Mouse (Mus musculus) myocyte (in vitro differentiated cells): ENCODE results near the gene Rab27a. TPM values are rescaled to one million over a fixed set of nuclear protein-coding genes. Genes with fewer than 3 reads are reported as not detected.

ENCODE experiments used
- H3K27me3 ChIP-seq: one replicate; pipeline ENCODE4 v1.6.1; 2011; ENCODE audit not compliant: control insufficient read depth, insufficient read depth, insufficient read length
- H3K36me3 ChIP-seq: one replicate; pipeline ENCODE4 v1.6.1; 2011; ENCODE audit not compliant: control insufficient read depth, insufficient read depth
- H3K4me2 ChIP-seq: one replicate; pipeline ENCODE4 v1.6.1; 2011; ENCODE audit warnings: low read depth, control low read depth
- H3K4me3 ChIP-seq: one replicate; pipeline ENCODE4 v1.5.1; 2011; ENCODE audit warnings: mild to moderate bottlenecking, control low read depth, moderate library complexity
- H3K79me2 ChIP-seq: one replicate; pipeline ENCODE4 v1.6.1; 2011; ENCODE audit not compliant: control insufficient read depth, insufficient read depth
- H3ac ChIP-seq: one replicate; pipeline ENCODE4 v1.6.1; 2011; ENCODE audit not compliant: control insufficient read depth, insufficient read length
- CEBPB ChIP-seq: IDR thresholded peaks from 2 replicates; pipeline ENCODE4 v1.6.1; 2011; ENCODE audit warnings: mild to moderate bottlenecking, moderate library complexity; ENCODE audit not compliant: poor library complexity, insufficient read depth, severe bottlenecking
- E2F4 ChIP-seq: IDR thresholded peaks from one replicate; pipeline ENCODE4 v1.6.1; 2011; ENCODE audit warnings: mild to moderate bottlenecking, control low read depth, moderate library complexity; ENCODE audit not compliant: insufficient read depth
- MAX ChIP-seq: IDR thresholded peaks from one replicate; pipeline ENCODE4 v1.6.1; 2011; ENCODE audit warnings: low read depth, mild to moderate bottlenecking, control low read depth
- MYOD1 ChIP-seq, 3 experiments: IDR thresholded peaks; one replicate each; pipeline ENCODE4 v1.6.1; 2011; ENCODE audit warnings: control low read depth in 2 of 3, low read depth in 2 of 3, mild to moderate bottlenecking in 2 of 3, moderate library complexity in 1 of 3; ENCODE audit not compliant: insufficient read length in 2 of 3, control insufficient read depth in 1 of 3
- MYOG ChIP-seq, 3 experiments: IDR thresholded peaks; one replicate each; pipeline ENCODE4 v1.6.1; 2011; ENCODE audit warnings: control low read depth in 2 of 3, low read depth in 2 of 3, mild to moderate bottlenecking in 2 of 3; ENCODE audit not compliant: insufficient read length in 2 of 3, control insufficient read depth in 1 of 3, insufficient read depth in 1 of 3
- POLR2A ChIP-seq: IDR thresholded peaks from one replicate; pipeline ENCODE4 v1.6.1; 2011; ENCODE audit warnings: low read depth, mild to moderate bottlenecking, control low read depth, moderate library complexity; ENCODE audit not compliant: insufficient read length
- POLR2AphosphoS2 ChIP-seq: IDR thresholded peaks from one replicate; pipeline ENCODE4 v1.6.1; 2011; ENCODE audit warnings: low read depth, control low read depth; ENCODE audit not compliant: insufficient read length
- REST ChIP-seq: IDR thresholded peaks from one replicate; pipeline ENCODE4 v1.6.1; 2011; ENCODE audit warnings: mild to moderate bottlenecking, control low read depth, moderate library complexity; ENCODE audit not compliant: insufficient read depth, insufficient read length
- SRF ChIP-seq: IDR thresholded peaks from one replicate; pipeline ENCODE4 v1.6.1; 2011; ENCODE audit warnings: low read depth; ENCODE audit not compliant: control insufficient read depth, insufficient read length
- TCF12 ChIP-seq: IDR thresholded peaks from one replicate; pipeline ENCODE4 v1.6.1; 2011; ENCODE audit warnings: mild to moderate bottlenecking, control low read depth; ENCODE audit not compliant: poor library complexity, insufficient read depth, severe bottlenecking
- TCF3 ChIP-seq: IDR thresholded peaks from one replicate; pipeline ENCODE4 v1.6.1; 2011; ENCODE audit warnings: low read depth, control low read depth; ENCODE audit not compliant: insufficient read length
- USF1 ChIP-seq: IDR thresholded peaks from one replicate; pipeline ENCODE4 v1.6.1; 2011; ENCODE audit warnings: low read depth, mild to moderate bottlenecking, control low read depth, moderate library complexity
- polyA plus RNA-seq: library from polyadenylated mRNA; unstranded; fragments of >200 nt; fragmentation: generic; extraction: Trizol; gene quantifications from one replicate; pipeline ENCODE4 v1.2.1, GENCODE M21; 2012; ENCODE audit warnings: missing spikeins

Gene Rab27a
- polyA plus RNA-seq, 1 experiment = 0.10 TPM

- no peak for TF ChIP-seq CEBPB
- no peak for TF ChIP-seq TCF12
- no peak for TF ChIP-seq MAX
- TF ChIP-seq SRF = no peak
- no peak for TF ChIP-seq REST
- TF ChIP-seq USF1 = no peak
- no peak for TF ChIP-seq MYOD1 (IDR thresholded peaks at IDR 0.05; ENCODE audit: control insufficient read depth in 1 of 3, insufficient read length in 2 of 3, low read depth in 2 of 3)
- TF ChIP-seq MYOG (IDR thresholded peaks at IDR 0.05; ENCODE audit: control insufficient read depth in 1 of 3, insufficient read depth in 1 of 3, insufficient read length in 2 of 3, low read depth in 2 of 3) = no peak
- no peak for TF ChIP-seq TCF3
- no peak for TF ChIP-seq POLR2AphosphoS2
- TF ChIP-seq POLR2A = no peak
- no peak for TF ChIP-seq E2F4
- no peak overlapping the region for H3ac ChIP-seq
- no peak overlapping the region for H3K4me3 ChIP-seq
- no peak overlapping the region for H3K4me2 ChIP-seq
- no peaks in the 10 kb centered on the region for H3K79me2 ChIP-seq
- peaks cover 14% of the 10 kb centered on the region for H3K27me3 ChIP-seq
- H3K36me3 ChIP-seq = no peaks in the 10 kb centered on the region
Measured at GRCm38 (mm10) chr9:73087581-73087980, 42.9 kb downstream of the Rab27a start.

DNA sequence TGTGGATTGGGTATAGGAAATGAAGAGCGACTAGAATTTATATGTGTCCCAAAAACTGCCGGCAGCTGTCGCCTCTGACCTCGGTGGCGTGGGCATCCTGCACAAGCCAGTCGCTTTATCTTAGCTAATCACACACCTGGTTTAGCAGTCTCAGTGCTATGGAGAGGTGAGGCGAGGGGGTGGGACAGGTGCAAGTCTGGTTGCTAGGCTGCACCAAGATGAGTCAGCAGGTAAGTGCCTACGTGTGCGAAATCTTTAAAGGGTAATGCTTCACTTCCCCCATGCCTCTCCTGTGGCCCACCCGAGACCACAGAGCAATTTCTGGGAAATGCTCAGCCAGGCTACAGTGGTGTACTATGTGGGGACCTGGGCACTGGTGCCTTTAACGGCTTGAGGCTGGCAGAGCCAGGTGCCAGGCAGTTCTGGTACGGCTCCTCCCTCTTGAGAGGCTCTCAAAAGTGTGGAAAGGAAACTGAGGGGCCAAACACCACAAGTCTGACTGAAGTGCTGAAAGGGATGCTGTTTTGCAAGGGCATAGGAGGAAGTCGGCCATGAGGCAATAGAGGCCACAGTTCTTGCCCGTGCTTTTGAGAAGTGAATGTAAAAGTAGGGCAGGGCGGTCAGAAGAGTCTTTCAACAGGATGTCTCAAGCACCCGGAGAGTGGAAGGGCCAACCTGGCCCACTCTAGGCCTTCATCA lies 44.7 kb downstream of the Rab27a start:
- H3ac ChIP-seq = no peak overlapping the region
- no peaks in the 10 kb centered on the region for H3K79me2 ChIP-seq
- H3K4me2 ChIP-seq = no peak overlapping the region
- no peaks in the 10 kb centered on the region for H3K36me3 ChIP-seq
- H3K27me3 ChIP-seq = peaks cover 22% of the 10 kb centered on the region
- no peak overlapping the region for H3K4me3 ChIP-seq
- TF ChIP-seq POLR2AphosphoS2 = no peak
- TF ChIP-seq USF1 = no peak
- no peak for TF ChIP-seq REST
- no peak for TF ChIP-seq SRF
- no peak for TF ChIP-seq E2F4
- no peak for TF ChIP-seq MYOD1 (IDR thresholded peaks at IDR 0.05; ENCODE audit: control insufficient read depth in 1 of 3, insufficient read length in 2 of 3, low read depth in 2 of 3)
- TF ChIP-seq MYOG (IDR thresholded peaks at IDR 0.05; ENCODE audit: control insufficient read depth in 1 of 3, insufficient read depth in 1 of 3, insufficient read length in 2 of 3, low read depth in 2 of 3) = no peak
- TF ChIP-seq TCF3 = no peak
- TF ChIP-seq MAX = no peak
- TF ChIP-seq CEBPB = no peak
- TF ChIP-seq TCF12 = no peak
- TF ChIP-seq POLR2A = no peak

DNA sequence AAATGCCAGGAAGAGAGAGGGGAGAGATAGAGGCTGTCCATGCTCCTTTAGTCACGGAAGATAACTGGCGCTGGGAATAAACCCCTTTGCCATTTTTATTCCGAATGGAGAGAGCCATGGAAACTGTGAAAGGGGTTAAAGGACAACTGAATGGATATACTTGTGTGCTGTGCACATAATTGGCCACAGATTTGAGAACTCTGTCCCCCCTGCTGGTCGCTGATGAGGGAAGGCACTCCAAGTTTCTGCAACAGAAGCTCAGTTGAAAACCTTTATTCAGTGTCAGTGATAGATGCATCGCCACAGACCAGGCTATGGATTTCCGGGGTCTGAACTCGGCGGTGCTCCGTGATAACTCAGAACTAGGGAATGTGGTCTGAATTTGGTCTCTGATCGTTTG lies 45.5 kb downstream of the Rab27a start:
- H3K4me2 ChIP-seq = no peak overlapping the region
- no peak overlapping the region for H3ac ChIP-seq
- peaks cover 29% of the 10 kb centered on the region for H3K27me3 ChIP-seq
- TF ChIP-seq REST (no peak), POLR2AphosphoS2 (no peak), TCF12 (no peak), MAX (no peak), SRF (no peak), MYOD1 (IDR thresholded peaks at IDR 0.05; ENCODE audit: control insufficient read depth in 1 of 3, insufficient read length in 2 of 3, low read depth in 2 of 3) (no peak), MYOG (IDR thresholded peaks at IDR 0.05; ENCODE audit: control insufficient read depth in 1 of 3, insufficient read depth in 1 of 3, insufficient read length in 2 of 3, low read depth in 2 of 3) (no peak), E2F4 (no peak), POLR2A (no peak), USF1 (no peak)
- H3K79me2 ChIP-seq = no peaks in the 10 kb centered on the region
- H3K4me3 ChIP-seq = no peak overlapping the region
- no peaks in the 10 kb centered on the region for H3K36me3 ChIP-seq

DNA sequence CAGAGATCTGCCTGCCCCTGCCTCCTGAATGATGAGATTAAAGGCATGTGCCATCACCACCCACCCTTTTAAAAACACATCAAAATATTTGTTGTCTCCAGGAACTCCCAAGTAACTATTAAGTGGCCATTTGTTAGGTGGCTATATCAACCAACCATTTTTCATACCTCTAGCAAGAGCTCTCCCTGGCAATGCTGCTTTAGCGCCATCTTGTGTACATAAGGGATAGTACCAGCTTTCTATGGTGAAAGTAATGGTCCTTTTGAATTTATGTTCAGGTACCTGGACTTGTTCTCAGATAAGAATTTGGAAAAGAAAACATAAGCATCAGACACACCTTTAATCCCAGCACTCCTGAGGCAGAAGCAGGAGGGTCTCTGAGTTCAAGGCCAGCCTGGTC lies 47.1 kb downstream of the Rab27a start:
- H3K4me2 ChIP-seq = no peak overlapping the region
- H3K27me3 ChIP-seq = peaks cover 37% of the 10 kb centered on the region
- H3K79me2 ChIP-seq = no peaks in the 10 kb centered on the region
- no peak for TF ChIP-seq POLR2AphosphoS2
- no peak for TF ChIP-seq CEBPB
- no peak for TF ChIP-seq SRF
- no peak for TF ChIP-seq POLR2A
- TF ChIP-seq MYOG (IDR thresholded peaks at IDR 0.05; ENCODE audit: control insufficient read depth in 1 of 3, insufficient read depth in 1 of 3, insufficient read length in 2 of 3, low read depth in 2 of 3) = no peak
- no peak for TF ChIP-seq TCF12
- TF ChIP-seq REST = no peak
- TF ChIP-seq E2F4 = no peak
- TF ChIP-seq MYOD1 (IDR thresholded peaks at IDR 0.05; ENCODE audit: control insufficient read depth in 1 of 3, insufficient read length in 2 of 3, low read depth in 2 of 3) = no peak
- no peak for TF ChIP-seq USF1
- TF ChIP-seq MAX = no peak
- no peak for TF ChIP-seq TCF3
- no peak overlapping the region for H3K4me3 ChIP-seq
- no peaks in the 10 kb centered on the region for H3K36me3 ChIP-seq
- no peak overlapping the region for H3ac ChIP-seq
